ENCODE assay signal across 8 mouse cellular contexts in the genomic region with DNA sequence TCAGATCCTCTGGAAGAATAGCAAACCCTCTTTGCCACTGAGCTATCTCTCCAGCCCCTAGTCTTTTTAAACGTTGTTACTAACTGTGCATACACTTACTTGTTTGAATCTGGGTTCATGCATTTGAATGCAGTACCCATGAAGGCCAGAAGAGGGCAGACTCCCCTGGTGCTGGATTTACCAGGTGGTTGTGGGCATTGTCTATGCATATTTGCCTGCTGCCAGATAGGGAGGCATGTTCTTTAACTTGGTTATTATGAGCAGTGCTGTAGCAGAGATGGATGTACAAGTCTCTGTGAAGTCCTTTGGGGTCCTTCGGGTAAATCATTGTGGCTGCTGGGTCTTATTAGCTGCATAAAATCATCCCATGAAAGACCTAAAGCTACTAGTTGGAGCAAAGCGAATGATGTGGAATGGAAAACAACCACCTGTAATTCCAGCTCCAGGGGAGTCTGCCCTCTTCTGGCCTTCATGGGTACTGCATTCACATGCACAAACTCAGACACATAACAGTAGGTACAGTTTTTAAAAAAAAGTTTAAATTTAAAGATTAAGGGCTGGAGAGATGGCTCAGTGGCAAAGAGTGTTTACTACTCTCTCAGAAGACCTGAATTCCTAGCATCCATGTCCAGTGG.
DNase-seq lines count a peak whose midpoint lies in the region; ATAC-seq and TF ChIP-seq lines count a peak whose summit lies in the region.

No protein-coding gene starts in this region.

- H3K36me3 ChIP-seq in hindbrain, postnatal 0 days (ENCODE audit: insufficient read depth, low read length), result no peaks in the 10 kb centered on the region
- H3K36me3 ChIP-seq in hindbrain, embryonic 14.5 days (replicated peaks; ENCODE audit: control insufficient read depth, insufficient read depth), result no peaks in the 10 kb centered on the region
- H3K36me3 ChIP-seq in neural tube, embryonic 15.5 days, result no peaks in the 10 kb centered on the region

- 0 out of 2 replicates have a peak, but pooled peaks have one; percentile 5 for ATAC-seq in hindbrain, postnatal 0 days
- ATAC-seq in hindbrain, embryonic 14.5 days (ENCODE audit: low FRiP score), result no peak
- no peak for ATAC-seq in neural tube, embryonic 15.5 days (ENCODE audit: low FRiP score)
- no peak for ATAC-seq in CD4-positive, CD25-positive, alpha-beta regulatory T cell, adult 4 months

- H3K4me3 ChIP-seq in hindbrain, postnatal 0 days (ENCODE audit: low read length), result no peak overlapping the region
- no peak overlapping the region for H3K4me3 ChIP-seq in hindbrain, embryonic 14.5 days (replicated peaks; ENCODE audit: low read length)
- no peak overlapping the region for H3K4me3 ChIP-seq in neural tube, embryonic 15.5 days (replicated peaks)

- TF ChIP-seq CTCF in hindbrain, postnatal 0 days (IDR thresholded peaks at IDR 0.05; ENCODE audit: low read depth), result peak; percentile 67

- 67% methylated on average over 3 of the region's 3 CpGs for WGBS in hindbrain, postnatal 0 days
- WGBS in hindbrain, embryonic 14.5 days, result 77% methylated on average over 3 of the region's 3 CpGs
- 75% methylated on average over 3 of the region's 3 CpGs for WGBS in neural tube, embryonic 15.5 days

- H3K27me3 ChIP-seq in hindbrain, postnatal 0 days (ENCODE audit: insufficient read depth, low read length), result no peaks in the 10 kb centered on the region
- H3K27me3 ChIP-seq in hindbrain, embryonic 14.5 days (ENCODE audit: control insufficient read depth, insufficient read depth, low read length), result no peaks in the 10 kb centered on the region
- no peaks in the 10 kb centered on the region for H3K27me3 ChIP-seq in neural tube, embryonic 15.5 days (replicated peaks)

- H3K27ac ChIP-seq in hindbrain, postnatal 0 days, result peak overlapping the region; percentile 49; the same call in 1 of the 2 replicates
- H3K27ac ChIP-seq in hindbrain, embryonic 14.5 days, result no peak overlapping the region
- H3K27ac ChIP-seq in neural tube, embryonic 15.5 days (replicated peaks), result peak overlapping the region; percentile 13; the same call in 1 of the 2 replicates

- no peaks in the 10 kb centered on the region for H3K4me1 ChIP-seq in hindbrain, postnatal 0 days (ENCODE audit: insufficient read depth, low read length)
- no peaks in the 10 kb centered on the region for H3K4me1 ChIP-seq in hindbrain, embryonic 14.5 days (replicated peaks; ENCODE audit: control insufficient read depth, insufficient read depth, low read length)
- H3K4me1 ChIP-seq in neural tube, embryonic 15.5 days, result 0 out of 2 replicates have a peak, but pooled peaks cover 4% of the 10 kb centered on the region

- H3K9me3 ChIP-seq in hindbrain, postnatal 0 days (ENCODE audit: low read length), result no peaks in the 10 kb centered on the region
- H3K9me3 ChIP-seq in hindbrain, embryonic 14.5 days (ENCODE audit: control insufficient read depth, low read length), result no peaks in the 10 kb centered on the region
- 0 out of 2 replicates have a peak, but pooled peaks cover 5% of the 10 kb centered on the region for H3K9me3 ChIP-seq in neural tube, embryonic 15.5 days (replicated peaks)

- H3K4me2 ChIP-seq in hindbrain, postnatal 0 days (ENCODE audit: low read depth, low read length), result no peak overlapping the region
- no peak overlapping the region for H3K4me2 ChIP-seq in hindbrain, embryonic 14.5 days (replicated peaks)
- no peak overlapping the region for H3K4me2 ChIP-seq in neural tube, embryonic 15.5 days

- no peak overlapping the region for H3K9ac ChIP-seq in hindbrain, postnatal 0 days (replicated peaks; ENCODE audit: low read length)
- H3K9ac ChIP-seq in hindbrain, embryonic 14.5 days, result no peak overlapping the region
- H3K9ac ChIP-seq in neural tube, embryonic 15.5 days (replicated peaks), result no peak overlapping the region

- DNase-seq in hindbrain, postnatal 0 days (ENCODE audit: low spot score), result peak; percentile 53
- no peak for DNase-seq in hindbrain, embryonic 14.5 days (ENCODE audit: low spot score)
- DNase-seq in 416B (ENCODE audit: low read depth), result peak; percentile 34
- DNase-seq in adrenal gland, adult (ENCODE audit: inconsistent age in 2 of 2, low spot score in 1 of 2), result peak; percentile 30 to 81
- DNase-seq in embryo, embryonic 10 days (ENCODE audit: low spot score), result peak; percentile 22
- peak; percentile 64 for DNase-seq in kidney, postnatal 10 days
